Mouse (Mus musculus): ENCODE measurements around the gene Pih1d1. TPM values are rescaled to one million over a fixed set of nuclear protein-coding genes. Genes with fewer than 3 reads are reported as not detected.

Gene Pih1d1
- total RNA-seq, 2 experiments from 2014 or later, result 60.7 to 65.2 TPM

DNA sequence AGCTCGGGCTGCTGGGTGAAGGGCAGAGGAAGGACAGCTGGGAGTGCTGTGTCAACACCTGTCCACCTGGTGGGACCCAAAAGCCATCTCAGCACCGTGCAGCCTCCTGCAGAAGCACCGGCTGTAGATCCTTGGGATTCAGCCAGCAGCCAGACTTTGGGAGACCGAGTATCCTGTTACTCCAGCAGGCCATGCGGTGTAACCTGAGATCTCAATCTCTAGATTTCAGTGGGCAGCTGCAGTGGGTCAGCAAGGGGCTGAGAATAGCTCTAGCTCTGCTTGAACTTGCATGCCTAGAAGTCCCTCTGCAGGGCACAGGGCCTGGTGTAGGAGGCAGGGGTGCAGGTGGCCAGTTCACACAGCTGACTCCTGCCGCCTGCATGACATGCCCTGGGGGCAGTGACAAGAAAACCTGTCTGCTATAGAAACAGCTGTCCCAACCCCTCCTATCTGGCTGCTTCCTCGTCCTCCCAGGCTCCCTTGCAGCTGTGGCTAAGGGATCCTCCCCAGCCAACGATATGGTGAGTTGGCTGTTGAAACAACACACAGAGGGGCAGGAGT lies 37.8 kb downstream of the Pih1d1 start:
- no peak for DNase-seq (ENCODE audit: low spot score in 2 of 2)

- no peak for DNase-seq (ENCODE audit: low spot score in 2 of 2)
Observed at GRCm38 (mm10) chr7:45192585-45193310, 38.6 kb downstream of the Pih1d1 start.

DNA sequence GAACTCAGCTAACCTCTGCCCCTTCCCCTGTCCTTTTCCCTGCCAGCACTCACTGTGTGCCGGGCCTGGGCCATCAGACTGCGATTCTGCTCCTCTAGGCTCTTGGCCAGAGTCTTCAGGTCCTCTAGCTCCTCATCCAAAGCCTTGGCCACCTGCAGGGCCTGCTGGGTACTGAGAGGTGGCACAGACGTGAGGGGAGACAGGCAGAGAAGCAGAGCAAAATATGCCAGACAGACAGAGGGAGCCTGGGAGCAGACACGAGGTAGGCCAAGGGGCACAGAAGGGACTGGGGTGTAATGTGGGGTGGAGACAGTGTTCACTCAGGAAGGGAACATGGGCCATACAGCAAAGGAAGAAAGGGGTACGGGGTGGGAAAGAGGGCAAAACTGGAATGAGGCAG lies 39.3 kb downstream of the Pih1d1 start:
- DNase-seq (ENCODE audit: low spot score in 2 of 2), result no peak

- DNase-seq (ENCODE audit: low spot score in 2 of 2), result no peak
Observed at GRCm38 (mm10) chr7:45193871-45194785, 40.0 kb downstream of the Pih1d1 start.

DNA sequence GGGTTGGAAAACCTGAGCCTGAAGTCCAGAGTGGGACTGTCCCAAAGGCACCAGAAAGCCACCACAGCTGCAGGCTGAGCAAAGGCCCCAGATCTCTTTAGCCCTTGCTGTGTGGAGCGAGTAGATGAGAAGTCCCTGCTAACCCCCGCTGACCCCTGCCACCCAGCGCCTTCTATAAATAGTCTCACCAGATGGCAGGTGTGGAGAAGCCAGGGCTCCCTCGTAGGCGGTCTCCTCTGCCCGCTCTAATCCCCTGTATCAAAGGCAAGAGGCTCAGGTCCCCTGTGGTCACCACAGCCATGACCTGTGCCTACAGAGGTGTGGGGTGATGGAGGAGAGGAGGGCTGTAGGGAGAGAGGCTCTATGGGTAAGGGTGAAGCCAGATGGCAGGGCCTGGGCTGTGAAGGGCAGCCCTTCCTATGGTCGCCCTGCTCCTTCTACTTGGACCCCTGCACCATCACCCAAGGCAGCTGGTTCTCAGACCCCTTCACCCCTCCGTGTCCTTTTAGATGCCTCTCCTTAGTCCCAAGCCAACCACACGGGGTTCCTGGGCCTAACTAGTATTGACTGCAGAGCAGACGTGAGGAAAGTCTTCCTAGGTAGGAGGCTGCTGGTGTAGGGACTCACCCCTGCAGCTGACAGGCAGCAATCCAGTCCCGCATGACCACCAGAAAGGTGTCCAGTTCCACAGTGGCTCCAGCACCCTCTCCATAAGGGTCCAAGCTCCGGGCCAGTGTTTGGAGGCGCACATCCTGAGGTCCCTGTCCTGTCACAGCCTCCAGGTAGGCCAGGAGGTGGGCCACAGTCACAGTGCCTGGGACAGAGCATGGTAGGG lies 41.5 kb downstream of the Pih1d1 start:
- no peak for DNase-seq (ENCODE audit: low spot score in 2 of 2)

DNA sequence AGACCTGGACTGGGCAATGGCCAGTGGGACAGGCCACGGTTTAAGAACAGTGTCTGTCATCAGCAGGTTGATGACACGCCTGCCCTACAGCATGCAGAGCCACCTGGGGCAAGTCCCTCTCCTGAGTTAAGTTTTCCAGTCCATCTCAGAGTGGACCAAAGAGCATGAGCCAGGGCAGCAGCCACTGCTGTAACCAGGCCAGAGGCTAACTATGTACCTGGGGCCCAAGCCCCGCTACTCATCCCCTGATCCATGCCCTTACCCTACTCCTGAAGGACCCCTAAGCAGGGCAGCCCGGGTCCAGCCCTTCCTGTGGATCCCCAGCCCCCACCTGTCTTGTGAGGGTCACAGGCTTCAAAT lies 42.1 kb downstream of the Pih1d1 start:
- DNase-seq (ENCODE audit: low spot score in 2 of 2), result no peak

GRCm38 (mm10) chr7:45196994-45197393 lies 42.9 kb downstream of the Pih1d1 start:
- no peak for DNase-seq (ENCODE audit: low spot score in 2 of 2)

DNA sequence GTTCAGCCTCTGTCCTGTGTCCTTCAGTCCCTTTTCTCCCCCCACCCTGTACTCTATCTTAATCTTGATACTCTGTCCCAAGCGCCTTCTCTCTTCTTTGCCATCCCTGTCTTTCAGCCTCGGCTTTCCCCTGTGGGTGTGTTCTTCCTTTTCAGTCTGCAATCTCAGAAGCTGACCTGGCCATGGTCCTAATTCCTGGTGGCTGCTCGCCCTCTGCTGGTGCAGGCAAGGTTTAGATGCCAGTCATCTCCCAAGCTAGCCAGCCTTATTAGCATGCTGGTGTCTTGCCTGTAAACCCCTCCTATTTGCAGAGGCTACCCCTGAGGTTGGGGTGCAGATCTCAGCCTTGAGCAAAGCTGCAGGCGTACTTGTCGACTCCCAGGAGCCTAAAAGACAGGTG lies 44.3 kb downstream of the Pih1d1 start:
- peak in 1 of 2 experiments; percentile 62 for DNase-seq (ENCODE audit: low spot score in 2 of 2)

DNA sequence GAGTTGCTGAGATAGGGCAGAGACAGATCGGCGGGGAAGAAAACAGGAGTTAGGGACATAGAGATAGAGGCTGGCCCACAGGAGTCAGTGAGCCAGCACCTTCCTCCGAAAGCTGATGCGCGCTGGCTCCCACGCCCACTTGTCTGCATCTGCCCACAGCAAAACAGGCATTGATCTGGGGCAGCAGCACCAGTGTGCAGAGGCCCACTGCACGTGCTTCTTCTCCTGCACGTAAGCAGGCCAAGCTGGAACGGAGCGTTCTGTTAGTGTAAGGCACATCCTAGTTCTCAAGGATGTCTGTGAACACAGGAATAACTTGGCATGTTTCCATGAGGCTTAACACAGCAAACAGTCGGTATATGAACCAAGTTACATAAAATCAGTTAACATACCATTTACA lies 44.9 kb downstream of the Pih1d1 start:
- no peak for DNase-seq (ENCODE audit: low spot score in 2 of 2)

- no peak for DNase-seq (ENCODE audit: low spot score in 2 of 2)
Observed at GRCm38 (mm10) chr7:45202654-45203053, 48.6 kb downstream of the Pih1d1 start.

GRCm38 (mm10) chr7:45204380-45205143 lies 50.5 kb downstream of the Pih1d1 start, which contains the start of gene Ccdc155:
Ccdc155 (minus strand) TSS chr7:45204892.
- peak; percentile 44 to 74 for DNase-seq (ENCODE audit: low spot score in 2 of 2)

DNA sequence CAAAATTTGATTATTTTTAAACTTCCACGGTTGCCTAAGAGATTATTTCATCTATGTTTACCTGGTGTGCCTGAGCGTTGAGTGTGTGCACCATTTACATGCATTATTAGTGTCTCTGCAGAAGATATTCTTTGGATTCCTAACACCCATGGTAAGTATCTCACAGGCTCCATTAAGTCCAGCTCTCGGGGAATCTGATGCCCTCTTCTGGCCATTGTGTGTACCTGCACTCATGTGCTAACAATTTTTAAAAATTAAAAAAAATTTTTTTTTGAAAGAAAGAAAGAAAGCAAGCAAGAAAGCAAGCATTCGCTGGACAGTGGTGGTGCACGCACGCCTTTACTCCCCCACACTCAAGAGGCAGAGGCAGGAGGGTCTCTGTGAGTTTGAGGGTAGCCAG lies 54.2 kb downstream of the Pih1d1 start:
- DNase-seq (ENCODE audit: low spot score in 2 of 2), result no peak

Small RNAs within 50 kb of the gene (microRNA-seq; reads per million reads assigned to microRNA genes)
- gene Mir150 (267 reads per million, percentile 59 among the genes with 10 or more reads in this experiment), gene Mir5121 (22.6 reads per million, percentile 31 among the genes with 10 or more reads in this experiment), gene Mir7055 (not detected)

Other genes starting within 250 kb of the Pih1d1 start
- gene Ap2a1, start 224.8 kb upstream of the Pih1d1 start, total RNA-seq (2021), result 100 to 1,000 TPM in 1 of 2 experiments, 10 to 100 TPM in 1; 99.9 to 107 TPM
- under 1 TPM in 1 of 2 experiments, not detected in 1; 0.39 TPM for gene Tsks, start 211.1 kb upstream of the Pih1d1 start, total RNA-seq (2021)
- 10 to 100 TPM; 28.0 to 31.1 TPM for gene Cpt1c, start 179.5 kb upstream of the Pih1d1 start, total RNA-seq (2021)
- gene Prmt1, start 167.7 kb upstream of the Pih1d1 start, total RNA-seq (2021), result 100 to 1,000 TPM; 380 to 390 TPM
- gene Irf3, start 156.7 kb upstream of the Pih1d1 start, total RNA-seq (2021), result 100 to 1,000 TPM; 106 to 111 TPM
- gene Bcl2l12, start 155.6 kb upstream of the Pih1d1 start, total RNA-seq (2021), result 10 to 100 TPM; 23.8 to 28.5 TPM
- gene Scaf1, start 137.9 kb upstream of the Pih1d1 start, total RNA-seq (2021), result 100 to 1,000 TPM; 114 TPM
- gene Rras, start 136.3 kb upstream of the Pih1d1 start, total RNA-seq (2021), result 10 to 100 TPM; 58.9 to 59.7 TPM
- 10 to 100 TPM; 76.4 to 85.1 TPM for gene Prr12, start 101.4 kb upstream of the Pih1d1 start, total RNA-seq (2021)
- 10 to 100 TPM; 61.1 to 71.2 TPM for gene Nosip, start 91.9 kb upstream of the Pih1d1 start, total RNA-seq (2021)
- 10 to 100 TPM; 17.9 to 18.6 TPM for gene Prrg2, start 91.6 kb upstream of the Pih1d1 start, total RNA-seq (2021)
- 10 to 100 TPM; 77.0 to 81.8 TPM for gene Rcn3, start 62.1 kb upstream of the Pih1d1 start, total RNA-seq (2021)
- gene Fcgrt, start 50.5 kb upstream of the Pih1d1 start, total RNA-seq (2021), result 100 to 1,000 TPM in 1 of 2 experiments, 10 to 100 TPM in 1; 98.0 to 104 TPM
- gene Rps11, start 29.9 kb upstream of the Pih1d1 start, total RNA-seq (2021), result 1,000 to 10,000 TPM; 1,454 to 1,477 TPM
- 1,000 to 10,000 TPM; 2,237 to 2,371 TPM for gene Rpl13a, start 25.5 kb upstream of the Pih1d1 start, total RNA-seq (2021)
- not detected for gene Gm45713, start 18.1 kb upstream of the Pih1d1 start, total RNA-seq (2021)
- gene Flt3l, start 17.9 kb upstream of the Pih1d1 start, total RNA-seq (2021), result 10 to 100 TPM; 18.8 to 23.1 TPM
- 10 to 100 TPM; 76.4 to 90.1 TPM for gene Aldh16a1, start 281 bp downstream of the Pih1d1 start, total RNA-seq (2021)
- 1 to 10 TPM in 1 of 2 experiments, under 1 TPM in 1; 0.31 to 1.9 TPM for gene Slc17a7, start 9.6 kb downstream of the Pih1d1 start, total RNA-seq (2021)
- not detected for gene Gfy, start 25.3 kb downstream of the Pih1d1 start, total RNA-seq (2021)
- gene Pth2, start 26.7 kb downstream of the Pih1d1 start, total RNA-seq (2021), result not detected
- gene Ccdc155, start 50.6 kb downstream of the Pih1d1 start, total RNA-seq (2021), result under 1 TPM; 0.31 to 0.84 TPM
- gene Dkkl1, start 57.8 kb downstream of the Pih1d1 start, total RNA-seq (2021), result under 1 TPM in 1 of 2 experiments, not detected in 1; 0.78 TPM
- 10 to 100 TPM; 45.1 to 67.8 TPM for gene Tead2, start 61.5 kb downstream of the Pih1d1 start, total RNA-seq (2021)
- gene Cd37, start 84.8 kb downstream of the Pih1d1 start, total RNA-seq (2021), result 1 to 10 TPM; 4.1 to 6.2 TPM
- under 1 TPM in 1 of 2 experiments, not detected in 1; 0.28 TPM for gene Slc6a16, start 86.8 kb downstream of the Pih1d1 start, total RNA-seq (2021)
- gene Slc6a21, start 123.2 kb downstream of the Pih1d1 start, total RNA-seq (2021), result not detected
- gene Trpm4, start 179.5 kb downstream of the Pih1d1 start, total RNA-seq (2021), result 10 to 100 TPM; 17.0 to 18.1 TPM
- gene Hrc, start 181.0 kb downstream of the Pih1d1 start, total RNA-seq (2021), result 10 to 100 TPM in 1 of 2 experiments, 1 to 10 TPM in 1; 6.7 to 13.0 TPM
- 1 to 10 TPM; 4.7 to 6.9 TPM for gene Ppfia3, start 212.7 kb downstream of the Pih1d1 start, total RNA-seq (2021)
- 1 to 10 TPM; 4.8 to 4.9 TPM for gene Lin7b, start 216.3 kb downstream of the Pih1d1 start, total RNA-seq (2021)
- 100 to 1,000 TPM; 499 to 509 TPM for gene Snrnp70, start 241.4 kb downstream of the Pih1d1 start, total RNA-seq (2021)

Data from adrenal gland, postnatal 4 days (tissue).